Mouse (Mus musculus) liver, postnatal 0 days (tissue): ENCODE results near the gene Cd151. TPM values are rescaled to one million over a fixed set of nuclear protein-coding genes. Genes with fewer than 3 reads are reported as not detected.

Experiments
- ATAC-seq: fragments of 200-750 bp; cut with Nextera tagmentation; 2 replicates; pipeline ENCODE4 v1.8.0; 2017; ENCODE audit warnings: mild to moderate bottlenecking, moderate library complexity
- DNase-seq: peaks from one replicate; pipeline ENCODE4 v3.0.0-alpha.2; 2016
- H3K27ac ChIP-seq: fragments of 300-500 bp; sonication (generic); 2 replicates; pipeline ENCODE4 v1.5.1; 2014; ENCODE audit warnings: antibody characterized with exemption, moderate library complexity, mild to moderate bottlenecking, low read depth
- H3K27me3 ChIP-seq: fragments of 300-500 bp; sonication (generic); 2 replicates; pipeline ENCODE4 v1.6.1; 2014; ENCODE audit warnings: low read length, control low read depth, mixed read lengths; ENCODE audit not compliant: insufficient read depth
- H3K36me3 ChIP-seq: fragments of 300-500 bp; sonication (generic); replicated peaks from 2 replicates; pipeline ENCODE4 v1.6.1; 2014; ENCODE audit warnings: mild to moderate bottlenecking, control low read depth, low read length, moderate library complexity, mixed read lengths; ENCODE audit not compliant: insufficient read depth
- H3K4me1 ChIP-seq: fragments of 300-500 bp; sonication (generic); 2 replicates; pipeline ENCODE4 v1.6.1; 2014; ENCODE audit warnings: antibody characterized with exemption, mild to moderate bottlenecking, control low read depth; ENCODE audit not compliant: insufficient read depth
- H3K4me2 ChIP-seq: fragments of 300-500 bp; sonication (generic); 2 replicates; pipeline ENCODE4 v1.6.1; 2014; ENCODE audit warnings: low read depth, mild to moderate bottlenecking, low read length, moderate library complexity, mixed read lengths
- H3K4me3 ChIP-seq: fragments of 300-500 bp; sonication (generic); 2 replicates; pipeline ENCODE4 v1.5.1; 2014; ENCODE audit warnings: low read depth, low read length
- H3K9ac ChIP-seq: fragments of 300-500 bp; sonication (generic); replicated peaks from 2 replicates; pipeline ENCODE4 v1.6.1; 2014; ENCODE audit warnings: mild to moderate bottlenecking, moderate library complexity
- H3K9me3 ChIP-seq: fragments of 300-500 bp; sonication (generic); 2 replicates; pipeline ENCODE4 v1.6.1; 2016; ENCODE audit warnings: mild to moderate bottlenecking, control low read depth, low read length, mixed read lengths
- CTCF ChIP-seq: sonication (generic); IDR thresholded peaks from 2 replicates; pipeline ENCODE4 v1.5.1; 2016; ENCODE audit warnings: antibody characterized with exemption, low read depth
- EP300 ChIP-seq: IDR thresholded peaks from 2 replicates; pipeline ENCODE4 v1.6.1; 2016; ENCODE audit warnings: antibody characterized with exemption, low read depth, mild to moderate bottlenecking
- WGBS: fragments of 180-500 bp; shearing (Covaris S2); extraction: QIAGEN DNeasy Blood & Tissue Kit; methylation state at CpG from one replicate; pipeline ENCODE4 v1.1.7; 2014; ENCODE audit not compliant: insufficient replicate concordance; 5-methylcytosine and 5-hydroxymethylcytosine counted together
- polyA plus RNA-seq: library from polyadenylated mRNA; unstranded; fragments of >200 nt; fragmentation: Nextera tagmentation; extraction: Ambion mirVana; gene quantifications from 2 replicates; pipeline ENCODE4 v1.2.1, GENCODE M21; 2015

The Cd151 gene
- polyA plus RNA-seq, 1 experiment from 2014 or later, result 6.6 TPM

- peak; percentile 14 for DNase-seq
- H3K4me3 ChIP-seq, result no peak overlapping the region
- H3K4me2 ChIP-seq, result no peak overlapping the region
- ATAC-seq, result peak; percentile 43
- H3K9ac ChIP-seq, result no peak overlapping the region
- H3K4me1 ChIP-seq, result peaks cover 13% of the 10 kb centered on the region
- H3K9me3 ChIP-seq, result no peaks in the 10 kb centered on the region
- H3K27me3 ChIP-seq, result no peaks in the 10 kb centered on the region
- TF ChIP-seq EP300 (no peak), CTCF (no peak)
- H3K36me3 ChIP-seq, result peaks cover 4% of the 10 kb centered on the region; the same call in 1 of the 2 replicates
- peak overlapping the region; percentile 16; the same call in 1 of the 2 replicates for H3K27ac ChIP-seq
- 59% methylated on average over 3 of the region's 3 CpGs for WGBS
Measured at GRCm38 (mm10) chr7:141518926-141519325, 51.7 kb downstream of the Cd151 start.

- Histone ChIP-seq H3K9ac (no peak overlapping the region), H3K9me3 (no peaks in the 10 kb centered on the region), H3K4me1 (peaks cover 13% of the 10 kb centered on the region), H3K27ac (no peak overlapping the region), H3K27me3 (no peaks in the 10 kb centered on the region), H3K36me3 (peaks cover 7% of the 10 kb centered on the region; the same call in 1 of the 2 replicates), H3K4me3 (no peak overlapping the region), H3K4me2 (no peak overlapping the region)
- 70% methylated on average over 1 of the region's 1 CpGs for WGBS
- DNase-seq (no peak), ATAC-seq (no peak)
- no peak for TF ChIP-seq EP300
- TF ChIP-seq CTCF, result no peak
Measured at GRCm38 (mm10) chr7:141519795-141520194, 52.6 kb downstream of the Cd151 start.

Other genes starting within 250 kb of the Cd151 start
- 10.8 and 14.3 TPM in 2 replicates for gene Phrf1, start 238.6 kb upstream of the Cd151 start, polyA plus RNA-seq
- 22.9 and 25.4 TPM in 2 replicates for gene Irf7, start 200.9 kb upstream of the Cd151 start, polyA plus RNA-seq
- 1.1 and 1.3 TPM in 2 replicates for gene Cdhr5, start 190.6 kb upstream of the Cd151 start, polyA plus RNA-seq
- gene Sct, start 188.3 kb upstream of the Cd151 start, polyA plus RNA-seq, result not detected in 2 replicates
- gene Drd4, start 175.4 kb upstream of the Cd151 start, polyA plus RNA-seq, result not detected in 2 replicates
- gene Deaf1, start 139.7 kb upstream of the Cd151 start, polyA plus RNA-seq, result 10.7 and 11.9 TPM in 2 replicates
- gene Tmem80, start 139.7 kb upstream of the Cd151 start, polyA plus RNA-seq, result 9.2 and 11.9 TPM in 2 replicates
- gene Eps8l2, start 128.5 kb upstream of the Cd151 start, polyA plus RNA-seq, result 22.2 and 25.4 TPM in 2 replicates
- 246 and 265 TPM in 2 replicates for gene Taldo1, start 75.2 kb upstream of the Cd151 start, polyA plus RNA-seq
- 17.4 and 18.2 TPM in 2 replicates for gene Gatd1, start 53.3 kb upstream of the Cd151 start, polyA plus RNA-seq
- gene Cend1, start 37.9 kb upstream of the Cd151 start, polyA plus RNA-seq, result not detected in 2 replicates
- 38.4 and 41.6 TPM in 2 replicates for gene Slc25a22, start 29.5 kb upstream of the Cd151 start, polyA plus RNA-seq
- gene Pidd1, start 23.4 kb upstream of the Cd151 start, polyA plus RNA-seq, result 3.6 and 4.3 TPM in 2 replicates
- gene Rplp2, start 20.0 kb upstream of the Cd151 start, polyA plus RNA-seq, result 861 and 865 TPM in 2 replicates
- gene Pnpla2, start 12.2 kb upstream of the Cd151 start, polyA plus RNA-seq, result 47.1 and 51.3 TPM in 2 replicates
- 6.3 and 7.3 TPM in 2 replicates for gene Cracr2b, start 6.3 kb upstream of the Cd151 start, polyA plus RNA-seq
- gene Polr2l, start 7.7 kb downstream of the Cd151 start, polyA plus RNA-seq, result 41.8 and 45.1 TPM in 2 replicates
- gene Tspan4, start 7.8 kb downstream of the Cd151 start, polyA plus RNA-seq, result 72.2 and 77.0 TPM in 2 replicates
- 12.6 and 14.7 TPM in 2 replicates for gene Chid1, start 72.5 kb downstream of the Cd151 start, polyA plus RNA-seq
- gene Ap2a2, start 94.8 kb downstream of the Cd151 start, polyA plus RNA-seq, result 27.8 and 33.8 TPM in 2 replicates
- gene Muc6, start 187.9 kb downstream of the Cd151 start, polyA plus RNA-seq, result 0.71 and 0.81 TPM in 2 replicates
- 0.12 TPM in 1 of 2 replicates, not detected in the other for gene Muc2, start 222.9 kb downstream of the Cd151 start, polyA plus RNA-seq